Mouse (Mus musculus) hindbrain, embryonic 11.5 days (tissue): ENCODE data around the gene Tob2. TPM values are rescaled to one million over a fixed set of nuclear protein-coding genes. Genes with fewer than 3 reads are reported as not detected.
A peak's percentile ranks its signal among the peaks of the same experiment; 100 is the strongest.

ENCODE experiments used
- ATAC-seq: fragments of 200-750 bp; cut with Nextera tagmentation; 2 replicates; pipeline ENCODE4 v1.8.0; 2017; ENCODE audit warnings: mild to moderate bottlenecking, moderate TSS enrichment, moderate library complexity; ENCODE audit not compliant: low FRiP score
- DNase-seq: peaks from one replicate; pipeline ENCODE4 v3.0.0-alpha.2; 2015; ENCODE audit warnings: low spot score
- H3K27ac ChIP-seq: fragments of 300-500 bp; sonication (generic); 2 replicates; pipeline ENCODE4 v1.5.1; 2014; ENCODE audit warnings: mild to moderate bottlenecking, low read depth, low read length
- H3K27me3 ChIP-seq: fragments of 300-500 bp; sonication (generic); 2 replicates; pipeline ENCODE4 v1.6.1; 2014; ENCODE audit warnings: mild to moderate bottlenecking, low read length, moderate library complexity, mixed read lengths; ENCODE audit not compliant: control insufficient read depth, insufficient read depth
- H3K36me3 ChIP-seq: fragments of 300-500 bp; sonication (generic); 2 replicates; pipeline ENCODE4 v1.6.1; 2014; ENCODE audit warnings: mild to moderate bottlenecking, low read length, moderate library complexity, mixed read lengths; ENCODE audit not compliant: control insufficient read depth, insufficient read depth
- H3K4me1 ChIP-seq: fragments of 300-500 bp; sonication (generic); replicated peaks from 2 replicates; pipeline ENCODE4 v1.6.1; 2014; ENCODE audit warnings: low read length, mixed read lengths; ENCODE audit not compliant: control insufficient read depth, insufficient read depth
- H3K4me2 ChIP-seq: fragments of 300-500 bp; sonication (generic); replicated peaks from 2 replicates; pipeline ENCODE4 v1.6.1; 2014; ENCODE audit warnings: mild to moderate bottlenecking, low read depth, low read length
- H3K4me3 ChIP-seq: fragments of 300-500 bp; sonication (generic); 2 replicates; pipeline ENCODE4 v1.5.1; 2014; ENCODE audit warnings: low read depth, low read length
- H3K9ac ChIP-seq: fragments of 300-500 bp; sonication (generic); 2 replicates; pipeline ENCODE4 v1.6.1; 2014; ENCODE audit warnings: low read depth, low read length
- H3K9me3 ChIP-seq: fragments of 300-500 bp; sonication (generic); 2 replicates; pipeline ENCODE4 v1.6.1; 2016; ENCODE audit warnings: low read length; ENCODE audit not compliant: control insufficient read depth
- WGBS: fragments of 180-500 bp; shearing (Covaris S2); extraction: QIAGEN DNeasy Blood & Tissue Kit; methylation state at CpG from one replicate; pipeline ENCODE4 v1.1.7; 2014; 5-methylcytosine and 5-hydroxymethylcytosine counted together
- polyA plus RNA-seq: library from polyadenylated mRNA; unstranded; fragments of >200 nt; fragmentation: Nextera tagmentation; extraction: Ambion mirVana; gene quantifications from 2 replicates; pipeline ENCODE4 v1.2.1, GENCODE M21; 2014

Tob2 gene
- polyA plus RNA-seq, 1 experiment from 2014 or later = 12.5 TPM

- no peak overlapping the region for H3K4me3 ChIP-seq
- H3K9ac ChIP-seq = no peak overlapping the region
- ATAC-seq = no peak
- no peaks in the 10 kb centered on the region for H3K4me1 ChIP-seq
- no peak overlapping the region for H3K4me2 ChIP-seq
- H3K9me3 ChIP-seq = no peaks in the 10 kb centered on the region
- H3K36me3 ChIP-seq = no peaks in the 10 kb centered on the region
- 91% methylated on average over 4 of the region's 4 CpGs for WGBS
- H3K27me3 ChIP-seq = no peaks in the 10 kb centered on the region
- no peak overlapping the region for H3K27ac ChIP-seq
- DNase-seq = no peak
Observed at GRCm38 (mm10) chr15:81830530-81830929, 28.1 kb downstream of the Tob2 start.

- 73% methylated on average over 2 of the region's 2 CpGs for WGBS
- H3K27me3 ChIP-seq = no peaks in the 10 kb centered on the region
Observed at GRCm38 (mm10) chr15:81829208-81829580, 29.4 kb downstream of the Tob2 start.

GRCm38 (mm10) chr15:81828426-81829207 lies 30.0 kb downstream of the Tob2 start:
- Histone ChIP-seq H3K4me3 (no peak overlapping the region), H3K9me3 (no peaks in the 10 kb centered on the region), H3K27me3 (no peaks in the 10 kb centered on the region), H3K9ac (no peak overlapping the region), H3K4me2 (no peak overlapping the region), H3K36me3 (0 out of 2 replicates have a peak, but pooled peaks cover 3% of the 10 kb centered on the region), H3K27ac (no peak overlapping the region), H3K4me1 (no peaks in the 10 kb centered on the region)
- no peak for DNase-seq
- no peak for ATAC-seq
- WGBS = 91% methylated on average over 7 of the region's 7 CpGs

More at GRCm38 (mm10) chr15:81829208-81829580, 29.4 kb downstream of the Tob2 start:
- no peak for ATAC-seq
- Histone ChIP-seq H3K4me1 (no peaks in the 10 kb centered on the region), H3K4me2 (no peak overlapping the region), H3K4me3 (no peak overlapping the region), H3K9ac (no peak overlapping the region), H3K27ac (no peak overlapping the region), H3K36me3 (no peaks in the 10 kb centered on the region), H3K9me3 (no peaks in the 10 kb centered on the region)
- DNase-seq = no peak

DNA sequence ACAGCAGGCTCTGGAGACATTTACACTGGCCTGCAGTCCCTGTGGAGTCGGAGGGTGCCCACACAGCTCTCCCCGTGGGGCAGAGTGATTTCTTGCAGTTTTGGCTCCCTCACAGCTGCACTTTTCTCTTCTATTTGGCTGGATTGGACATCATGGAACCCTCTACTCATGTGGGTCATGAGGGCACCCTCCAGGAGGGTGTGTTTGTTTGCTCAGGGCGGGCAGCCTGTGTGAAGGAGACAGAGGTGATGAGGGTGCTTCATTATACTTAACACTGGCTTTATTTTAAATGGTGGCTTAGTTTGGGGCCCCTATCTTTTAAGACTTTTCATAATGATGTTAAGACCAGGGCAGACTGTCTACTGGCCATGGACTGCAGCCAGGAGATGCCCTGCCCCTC lies 33.8 kb downstream of the Tob2 start:
- Histone ChIP-seq H3K27me3 (no peaks in the 10 kb centered on the region), H3K4me1 (no peaks in the 10 kb centered on the region), H3K36me3 (0 out of 2 replicates have a peak, but pooled peaks cover 10% of the 10 kb centered on the region), H3K4me2 (no peak overlapping the region), H3K4me3 (no peak overlapping the region), H3K9ac (no peak overlapping the region), H3K9me3 (no peaks in the 10 kb centered on the region), H3K27ac (no peak overlapping the region)
- ATAC-seq (no peak), DNase-seq (no peak)
- WGBS = 88% methylated on average over 3 of the region's 3 CpGs

- no peak for ATAC-seq
- Histone ChIP-seq H3K9me3 (no peaks in the 10 kb centered on the region), H3K27ac (no peak overlapping the region), H3K4me3 (no peak overlapping the region), H3K27me3 (no peaks in the 10 kb centered on the region), H3K4me2 (no peak overlapping the region), H3K36me3 (0 out of 2 replicates have a peak, but pooled peaks cover 10% of the 10 kb centered on the region), H3K9ac (no peak overlapping the region), H3K4me1 (no peaks in the 10 kb centered on the region)
- 81% methylated on average over 3 of the region's 3 CpGs for WGBS
- DNase-seq = no peak
Observed at GRCm38 (mm10) chr15:81822631-81823030, 36.0 kb downstream of the Tob2 start.

- Histone ChIP-seq H3K9ac (no peak overlapping the region), H3K27me3 (no peaks in the 10 kb centered on the region), H3K9me3 (no peaks in the 10 kb centered on the region), H3K4me2 (no peak overlapping the region), H3K36me3 (0 out of 2 replicates have a peak, but pooled peaks cover 6% of the 10 kb centered on the region), H3K4me3 (no peak overlapping the region), H3K27ac (no peak overlapping the region), H3K4me1 (no peaks in the 10 kb centered on the region)
- no peak for ATAC-seq
- WGBS = 73% methylated on average over 3 of the region's 3 CpGs
- DNase-seq = no peak
Observed at GRCm38 (mm10) chr15:81818404-81818803, 40.2 kb downstream of the Tob2 start.

DNA sequence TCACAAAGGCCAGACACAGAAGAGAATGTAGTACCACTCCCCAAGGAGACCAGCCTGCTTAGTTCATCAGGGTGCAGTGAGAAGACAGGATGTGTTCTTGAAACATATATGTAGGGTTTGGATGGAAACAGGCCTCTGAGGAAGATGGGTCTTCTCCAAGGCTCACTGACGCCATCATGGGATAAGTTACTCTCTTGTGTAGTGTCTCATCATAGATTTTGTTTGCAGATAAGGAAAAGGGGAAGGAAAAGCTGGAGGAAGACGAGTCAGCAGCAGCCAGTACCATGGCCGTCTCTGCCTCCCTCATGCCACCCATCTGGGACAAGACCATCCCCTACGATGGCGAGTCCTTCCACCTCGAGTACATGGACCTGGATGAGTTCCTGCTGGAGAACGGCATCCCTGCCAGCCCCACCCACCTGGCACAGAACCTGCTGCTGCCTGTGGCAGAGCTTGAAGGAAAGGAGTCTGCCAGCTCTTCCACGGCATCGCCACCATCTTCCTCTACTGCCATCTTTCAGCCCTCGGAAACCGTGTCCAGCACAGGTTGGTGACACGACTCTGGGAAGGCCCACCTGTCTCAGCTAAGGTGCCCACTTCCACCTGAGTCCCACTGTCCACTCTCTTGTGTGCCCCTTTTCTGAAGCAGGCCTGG lies 43.8 kb downstream of the Tob2 start:
- DNase-seq (no peak), ATAC-seq (no peak)
- Histone ChIP-seq H3K27me3 (no peaks in the 10 kb centered on the region), H3K36me3 (0 out of 2 replicates have a peak, but pooled peaks cover 2% of the 10 kb centered on the region), H3K4me1 (peaks cover 9% of the 10 kb centered on the region), H3K27ac (no peak overlapping the region), H3K4me2 (no peak overlapping the region), H3K4me3 (no peak overlapping the region), H3K9me3 (no peaks in the 10 kb centered on the region), H3K9ac (no peak overlapping the region)
- WGBS = 92% methylated on average over 12 of the region's 12 CpGs

DNA sequence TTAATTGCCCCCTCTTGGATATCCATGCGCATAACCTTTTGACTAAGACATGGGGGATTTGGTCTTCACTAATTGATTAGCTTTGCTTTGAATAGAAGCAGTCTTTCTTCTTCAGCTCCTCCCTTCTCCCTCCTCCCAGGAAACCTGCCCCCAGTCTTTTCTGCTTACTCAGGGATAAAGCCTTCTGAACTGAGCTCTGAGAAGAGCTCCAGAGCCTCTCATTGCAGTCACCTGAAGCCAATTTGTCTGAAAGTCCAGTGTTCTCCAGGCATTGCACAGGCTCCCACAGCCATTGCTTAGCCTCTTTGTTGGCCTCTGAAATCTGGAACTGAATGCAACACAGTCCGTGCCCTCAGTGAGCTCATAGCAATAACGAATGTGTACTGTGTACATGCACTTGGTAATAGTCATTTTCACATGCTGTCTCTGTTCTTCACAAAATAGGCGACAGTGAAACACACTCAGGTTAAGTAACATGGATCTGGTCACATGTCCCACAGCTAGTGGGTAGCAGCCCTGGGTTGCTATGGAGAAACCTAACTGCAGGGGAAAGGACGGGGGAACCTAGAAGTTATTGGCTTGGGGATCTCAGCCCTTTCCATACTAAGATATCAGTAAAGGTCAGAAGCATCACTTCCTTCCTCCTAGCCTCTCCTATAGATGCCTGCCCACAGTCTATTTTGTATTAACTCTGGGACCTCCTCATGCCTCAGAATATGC lies 44.5 kb downstream of the Tob2 start:
- H3K4me2 ChIP-seq = 0 out of 2 replicates have a peak overlapping the region, but pooled peaks have one; percentile 15
- 0 out of 2 replicates have a peak, but pooled peaks cover 2% of the 10 kb centered on the region for H3K36me3 ChIP-seq
- H3K27me3 ChIP-seq = no peaks in the 10 kb centered on the region
- H3K27ac ChIP-seq = no peak overlapping the region
- no peaks in the 10 kb centered on the region for H3K9me3 ChIP-seq
- no peak overlapping the region for H3K4me3 ChIP-seq
- no peak overlapping the region for H3K9ac ChIP-seq
- ATAC-seq (no peak), DNase-seq (no peak)
- 77% methylated on average over 5 of the region's 5 CpGs for WGBS
- peaks cover 9% of the 10 kb centered on the region for H3K4me1 ChIP-seq
